Mouse (Mus musculus): ENCODE measurements around the gene Pak4. TPM values are rescaled to one million over a fixed set of nuclear protein-coding genes. Genes with fewer than 3 reads are reported as not detected.
"Not testable (repeated sequence)": the region's sequence is repeated elsewhere in the genome, so short reads cannot be mapped to it uniquely, and the experiment has no call there.

Pak4 gene
- polyA plus RNA-seq, 1 experiment from 2014 or later, result 33.9 TPM

- TF ChIP-seq CTCF (IDR thresholded peaks at IDR 0.05; ENCODE audit: low read depth) (no peak), EP300 (optimal IDR thresholded peaks at IDR 0.05) (no peak)
- no peak overlapping the region for H3K4me2 ChIP-seq (replicated peaks; ENCODE audit: low read depth)
- H3K36me3 ChIP-seq (ENCODE audit: control insufficient read depth, insufficient read depth, low read length), result no peaks in the 10 kb centered on the region
- H3K27me3 ChIP-seq (ENCODE audit: control insufficient read depth, insufficient read depth, low read length), result no peaks in the 10 kb centered on the region; the same call in 1 of the 2 replicates
- no peaks in the 10 kb centered on the region for H3K4me1 ChIP-seq (replicated peaks; ENCODE audit: control insufficient read depth, insufficient read depth)
- ATAC-seq (ENCODE audit: low FRiP score, low TSS enrichment) (peak; percentile 53; the same call in 1 of the 2 replicates), DNase-seq (ENCODE audit: low spot score) (no peak)
- H3K9ac ChIP-seq (ENCODE audit: low read length), result no peak overlapping the region
- H3K9me3 ChIP-seq (ENCODE audit: control insufficient read depth, low read length), result no peaks in the 10 kb centered on the region
- H3K27ac ChIP-seq (replicated peaks), result no peak overlapping the region
- WGBS, result 61% methylated on average over 4 of the region's 4 CpGs
- H3K4me3 ChIP-seq (ENCODE audit: low read depth, low read length), result no peak overlapping the region
Observed at GRCm38 (mm10) chr7:28634128-28634527, 36.1 kb upstream of the Pak4 start.

GRCm38 (mm10) chr7:28631073-28631472, 33.1 kb upstream of the Pak4 start, which contains the start of gene Acp7:
Gene Acp7 (minus strand): TSS chr7:28631332.
- peak within 1 kb of the TSS; percentile 9 for H3K4me2 ChIP-seq (replicated peaks; ENCODE audit: low read depth)
- 27% methylated on average over 10 of the region's 10 CpGs for WGBS
- no peak within 1 kb of the TSS for H3K27ac ChIP-seq (replicated peaks)
- TF ChIP-seq CTCF (IDR thresholded peaks at IDR 0.05; ENCODE audit: low read depth) (no peak), EP300 (optimal IDR thresholded peaks at IDR 0.05) (no peak)
- H3K4me1 ChIP-seq (replicated peaks; ENCODE audit: control insufficient read depth, insufficient read depth), result no peaks in the 10 kb centered on the region
- no peak within 1 kb of the TSS; the same call in 1 of the 2 replicates for H3K9ac ChIP-seq (ENCODE audit: low read length)
- no peaks in the 10 kb centered on the region; the same call in 1 of the 2 replicates for H3K27me3 ChIP-seq (ENCODE audit: control insufficient read depth, insufficient read depth, low read length)
- peak within 1 kb of the TSS; percentile 24; the same call in 1 of the 2 replicates for H3K4me3 ChIP-seq (ENCODE audit: low read depth, low read length)
- no peak for DNase-seq (ENCODE audit: low spot score)
- ATAC-seq (ENCODE audit: low FRiP score, low TSS enrichment), result 0 out of 2 replicates have a peak, but pooled peaks have one; percentile 16
- no peaks in the 10 kb centered on the region for H3K36me3 ChIP-seq (ENCODE audit: control insufficient read depth, insufficient read depth, low read length)
- no peaks in the 10 kb centered on the region for H3K9me3 ChIP-seq (ENCODE audit: control insufficient read depth, low read length)

GRCm38 (mm10) chr7:28624791-28625190, 26.8 kb upstream of the Pak4 start:
- H3K4me3 ChIP-seq (ENCODE audit: low read depth, low read length), result no peak overlapping the region
- H3K9ac ChIP-seq (ENCODE audit: low read length), result no peak overlapping the region
- no peaks in the 10 kb centered on the region for H3K36me3 ChIP-seq (ENCODE audit: control insufficient read depth, insufficient read depth, low read length)
- H3K4me1 ChIP-seq (replicated peaks; ENCODE audit: control insufficient read depth, insufficient read depth), result no peaks in the 10 kb centered on the region
- DNase-seq (ENCODE audit: low spot score) (no peak), ATAC-seq (ENCODE audit: low FRiP score, low TSS enrichment) (peak; percentile 18; the same call in 1 of the 2 replicates)
- 49% methylated on average over 5 of the region's 5 CpGs for WGBS
- H3K9me3 ChIP-seq (ENCODE audit: control insufficient read depth, low read length), result no peaks in the 10 kb centered on the region
- no peak overlapping the region for H3K4me2 ChIP-seq (replicated peaks; ENCODE audit: low read depth)
- H3K27me3 ChIP-seq (ENCODE audit: control insufficient read depth, insufficient read depth, low read length), result no peaks in the 10 kb centered on the region; the same call in 1 of the 2 replicates
- no peak overlapping the region for H3K27ac ChIP-seq (replicated peaks)
- TF ChIP-seq CTCF (IDR thresholded peaks at IDR 0.05; ENCODE audit: low read depth), result no peak
- no peak for TF ChIP-seq EP300 (optimal IDR thresholded peaks at IDR 0.05)

GRCm38 (mm10) chr7:28619098-28619715, 21.2 kb upstream of the Pak4 start:
- Histone ChIP-seq H3K36me3 (ENCODE audit: control insufficient read depth, insufficient read depth, low read length) (no peaks in the 10 kb centered on the region), H3K27me3 (ENCODE audit: control insufficient read depth, insufficient read depth, low read length) (no peaks in the 10 kb centered on the region), H3K4me1 (replicated peaks; ENCODE audit: control insufficient read depth, insufficient read depth) (no peaks in the 10 kb centered on the region), H3K9ac (ENCODE audit: low read length) (no peak overlapping the region), H3K9me3 (ENCODE audit: control insufficient read depth, low read length) (no peaks in the 10 kb centered on the region), H3K4me3 (ENCODE audit: low read depth, low read length) (no peak overlapping the region), H3K27ac (replicated peaks) (no peak overlapping the region), H3K4me2 (replicated peaks; ENCODE audit: low read depth) (no peak overlapping the region)
- WGBS, result 41% methylated on average over 9 of the region's 9 CpGs
- TF ChIP-seq CTCF (IDR thresholded peaks at IDR 0.05; ENCODE audit: low read depth) (no peak), EP300 (optimal IDR thresholded peaks at IDR 0.05) (no peak)
- ATAC-seq (ENCODE audit: low FRiP score, low TSS enrichment) (peak; percentile 86), DNase-seq (ENCODE audit: low spot score) (no peak)

GRCm38 (mm10) chr7:28605951-28606350, 8.0 kb upstream of the Pak4 start:
- Histone ChIP-seq H3K9me3 (ENCODE audit: control insufficient read depth, low read length) (no peaks in the 10 kb centered on the region), H3K36me3 (ENCODE audit: control insufficient read depth, insufficient read depth, low read length) (no peaks in the 10 kb centered on the region), H3K27me3 (ENCODE audit: control insufficient read depth, insufficient read depth, low read length) (no peaks in the 10 kb centered on the region), H3K4me2 (replicated peaks; ENCODE audit: low read depth) (no peak overlapping the region), H3K9ac (ENCODE audit: low read length) (no peak overlapping the region), H3K27ac (replicated peaks) (no peak overlapping the region), H3K4me1 (replicated peaks; ENCODE audit: control insufficient read depth, insufficient read depth) (no peaks in the 10 kb centered on the region), H3K4me3 (ENCODE audit: low read depth, low read length) (no peak overlapping the region)
- ATAC-seq (ENCODE audit: low FRiP score, low TSS enrichment) (no peak), DNase-seq (ENCODE audit: low spot score) (no peak)
- TF ChIP-seq EP300 (optimal IDR thresholded peaks at IDR 0.05) (no peak), CTCF (IDR thresholded peaks at IDR 0.05; ENCODE audit: low read depth) (no peak)
- WGBS, result 82% methylated on average over 8 of the region's 8 CpGs

- not testable (repeated sequence) for H3K4me1 ChIP-seq (replicated peaks; ENCODE audit: control insufficient read depth, insufficient read depth); H3K9ac ChIP-seq (ENCODE audit: low read length); DNase-seq (ENCODE audit: low spot score); H3K27me3 ChIP-seq (ENCODE audit: control insufficient read depth, insufficient read depth, low read length); H3K27ac ChIP-seq (replicated peaks); H3K4me2 ChIP-seq (replicated peaks; ENCODE audit: low read depth); H3K4me3 ChIP-seq (ENCODE audit: low read depth, low read length); H3K36me3 ChIP-seq (ENCODE audit: control insufficient read depth, insufficient read depth, low read length); ATAC-seq (ENCODE audit: low FRiP score, low TSS enrichment); H3K9me3 ChIP-seq (ENCODE audit: control insufficient read depth, low read length)
- peak; percentile 59 for TF ChIP-seq CTCF (IDR thresholded peaks at IDR 0.05; ENCODE audit: low read depth)
- WGBS, result 71% methylated on average over 2 of the region's 2 CpGs
Observed at GRCm38 (mm10) chr7:28603788-28604187, 5.8 kb upstream of the Pak4 start.

All from stomach, postnatal 0 days (tissue).